8 mouse cellular contexts compared by ENCODE assay signal in the genomic region with DNA sequence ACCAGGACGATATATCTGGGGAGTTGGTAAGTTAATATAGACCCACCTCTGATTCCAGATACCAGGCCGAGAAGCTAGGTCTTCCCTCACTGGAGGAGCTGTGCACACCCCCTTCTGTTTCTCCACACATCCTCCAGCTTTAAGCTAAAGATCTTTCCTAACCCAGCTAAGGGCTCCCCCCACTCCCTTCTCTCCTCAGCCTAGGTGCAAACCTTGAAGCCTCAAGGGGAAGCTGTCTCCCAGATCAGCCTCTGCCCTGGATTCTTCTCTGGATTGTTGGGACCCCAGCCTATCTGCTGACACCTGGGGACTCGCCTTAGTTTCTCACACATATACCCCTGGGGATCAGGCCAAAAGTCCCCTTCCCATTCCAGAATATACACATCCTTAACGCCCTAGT. TPM values are rescaled to one million over a fixed set of nuclear protein-coding genes. Genes with fewer than 3 reads are reported as not detected.
DNase-seq lines count a peak whose midpoint lies in the region; ATAC-seq lines count a peak whose summit lies in the region.

No protein-coding gene starts in this region.

- no peaks in the 10 kb centered on the region; the same call in 1 of the 2 replicates for H3K4me1 ChIP-seq in lung, embryonic 15.5 days
- H3K4me1 ChIP-seq in limb, embryonic 10.5 days, result peaks cover 21% of the 10 kb centered on the region; the same call in 1 of the 2 replicates
- no peaks in the 10 kb centered on the region for H3K4me1 ChIP-seq in stomach, embryonic 14.5 days (ENCODE audit: control insufficient read depth, insufficient read depth, low read length)

- peak overlapping the region; percentile 96 for H3K4me2 ChIP-seq in lung, embryonic 15.5 days
- peak overlapping the region; percentile 65 for H3K4me2 ChIP-seq in stomach, embryonic 14.5 days (replicated peaks; ENCODE audit: low read depth, low read length)

- H3K36me3 ChIP-seq in lung, embryonic 15.5 days, result no peaks in the 10 kb centered on the region
- no peaks in the 10 kb centered on the region for H3K36me3 ChIP-seq in limb, embryonic 10.5 days
- no peaks in the 10 kb centered on the region for H3K36me3 ChIP-seq in stomach, embryonic 14.5 days (ENCODE audit: control insufficient read depth, insufficient read depth, low read length)

- peak; percentile 47 to 63 for DNase-seq in cerebellum, postnatal 25 days
- DNase-seq in cerebellum, adult 11 months, result no peak
- DNase-seq in lung, postnatal 36 days, result no peak
- DNase-seq in limb, embryonic 10.5 days (ENCODE audit: low spot score), result no peak
- no peak for DNase-seq in embryo, embryonic 10 days (ENCODE audit: low spot score)
- DNase-seq in retina, postnatal 1 day, result no peak

- H3K9me3 ChIP-seq in lung, embryonic 15.5 days, result no peaks in the 10 kb centered on the region
- H3K9me3 ChIP-seq in limb, embryonic 10.5 days (replicated peaks), result no peaks in the 10 kb centered on the region
- no peaks in the 10 kb centered on the region for H3K9me3 ChIP-seq in stomach, embryonic 14.5 days (ENCODE audit: control insufficient read depth, low read depth, low read length)

- H3K9ac ChIP-seq in lung, embryonic 15.5 days, result no peak overlapping the region
- H3K9ac ChIP-seq in stomach, embryonic 14.5 days (replicated peaks; ENCODE audit: low read depth, low read length), result no peak overlapping the region

- 45% methylated on average over 4 of the region's 4 CpGs for WGBS in lung, embryonic 15.5 days
- 44% methylated on average over 4 of the region's 4 CpGs for WGBS in limb, embryonic 10.5 days
- 44% methylated on average over 4 of the region's 4 CpGs for WGBS in stomach, embryonic 14.5 days

- H3K4me3 ChIP-seq in lung, embryonic 15.5 days, result peak overlapping the region; percentile 55
- H3K4me3 ChIP-seq in limb, embryonic 10.5 days, result peak overlapping the region; percentile 71
- H3K4me3 ChIP-seq in stomach, embryonic 14.5 days (ENCODE audit: low read depth, low read length), result peak overlapping the region; percentile 58; the same call in 1 of the 2 replicates

- H3K27me3 ChIP-seq in lung, embryonic 15.5 days, result peaks cover 12% of the 10 kb centered on the region
- H3K27me3 ChIP-seq in limb, embryonic 10.5 days (ENCODE audit: low read depth, poor library complexity, severe bottlenecking), result peaks cover 27% of the 10 kb centered on the region
- no peaks in the 10 kb centered on the region for H3K27me3 ChIP-seq in stomach, embryonic 14.5 days (ENCODE audit: control insufficient read depth, insufficient read depth, low read length)

- no peak for ATAC-seq in lung, embryonic 15.5 days (ENCODE audit: borderline replicate concordance, extremely low read depth, low FRiP score, low TSS enrichment)
- ATAC-seq in stomach, embryonic 14.5 days (ENCODE audit: insufficient number of reproducible peaks, insufficient read depth, low FRiP score, low read depth), result no peak

- H3K27ac ChIP-seq in lung, embryonic 15.5 days, result no peak overlapping the region
- H3K27ac ChIP-seq in limb, embryonic 10.5 days, result no peak overlapping the region
- H3K27ac ChIP-seq in stomach, embryonic 14.5 days (ENCODE audit: low read length), result no peak overlapping the region

RNA-seq across cellular contexts. Expression of a gene that starts 1.7 kb away (rescaled TPM):
- polyA plus RNA-seq in lung, embryonic 15.5 days (2015; fragmentation: Nextera tagmentation; extraction: Ambion mirVana), result 3.2 and 3.4 TPM in 2 replicates
- 2.1 and 2.6 TPM in 2 replicates for polyA plus RNA-seq in limb, embryonic 10.5 days (2016; fragmentation: Nextera tagmentation; extraction: Ambion mirVana)
- 4.3 and 6.2 TPM in 2 replicates for polyA plus RNA-seq in stomach, embryonic 14.5 days (2014; fragmentation: Nextera tagmentation; extraction: Ambion mirVana)

Comparison
In these comparisons a context has a peak if more than half of its experiments do, and no peak if none do; other contexts are left out.
1. DNase-seq: peak in cerebellum, postnatal 25 days (2 of 2); none in cerebellum, adult 11 months (single experiment), lung, postnatal 36 days (single experiment), limb, embryonic 10.5 days (single experiment), embryo, embryonic 10 days (single experiment) and retina, postnatal 1 day (single experiment).
2. Peak in every context shown above with its lines, with median percentiles within 50 percentile points of each other: H3K4me3 ChIP-seq.